ENCODE assay signal across 8 mouse cellular contexts in the genomic region with DNA sequence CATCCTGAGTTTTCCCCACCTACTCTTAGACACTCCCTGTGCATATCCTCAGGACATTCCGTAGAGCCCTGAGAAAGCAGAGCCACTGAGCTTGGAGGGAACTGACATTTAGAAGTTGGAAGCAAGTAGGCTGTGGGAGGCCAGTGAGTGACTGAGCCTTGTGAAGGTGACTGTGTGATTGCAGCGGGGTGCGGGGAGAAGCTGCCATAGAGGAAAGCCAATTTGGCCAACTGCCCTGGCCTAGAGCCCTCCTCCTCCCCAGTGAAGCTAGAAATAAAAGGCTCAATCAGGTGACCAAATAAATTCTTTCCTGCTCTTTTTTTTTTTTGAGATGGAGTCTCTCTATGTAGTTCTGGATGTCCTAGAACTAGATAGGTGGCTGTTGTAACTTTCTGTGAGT. TPM values are rescaled to one million over a fixed set of nuclear protein-coding genes. Genes with fewer than 3 reads are reported as not detected.
A peak's percentile ranks its signal among the peaks of the same experiment; 100 is the strongest.
DNase-seq lines count a peak whose midpoint lies in the region; ATAC-seq and TF ChIP-seq lines count a peak whose summit lies in the region.

No protein-coding gene starts in this region.

- no peak for TF ChIP-seq EP300 in stomach, postnatal 0 days (optimal IDR thresholded peaks at IDR 0.05)

- 43% methylated on average over 3 of the region's 3 CpGs for WGBS in intestine, embryonic 16.5 days
- 73% methylated on average over 3 of the region's 3 CpGs for WGBS in liver, embryonic 13.5 days (ENCODE audit: insufficient replicate concordance)
- WGBS in stomach, postnatal 0 days: 34% methylated on average over 3 of the region's 3 CpGs

- H3K4me2 ChIP-seq in intestine, embryonic 16.5 days (ENCODE audit: low read depth, low read length): peak overlapping the region; percentile 39
- H3K4me2 ChIP-seq in liver, embryonic 13.5 days: peak overlapping the region; percentile 99
- H3K4me2 ChIP-seq in stomach, postnatal 0 days (replicated peaks; ENCODE audit: low read depth): no peak overlapping the region

- TF ChIP-seq CTCF in gastrocnemius, adult 2 months (IDR thresholded peaks at IDR 0.05): no peak
- TF ChIP-seq CTCF in stomach, postnatal 0 days (IDR thresholded peaks at IDR 0.05; ENCODE audit: low read depth): no peak

- peak overlapping the region; percentile 98 for H3K27ac ChIP-seq in gastrocnemius, adult 2 months
- H3K27ac ChIP-seq in intestine, embryonic 16.5 days (ENCODE audit: low read length): peak overlapping the region; percentile 47; the same call in 1 of the 2 replicates
- H3K27ac ChIP-seq in liver, embryonic 13.5 days: peak overlapping the region; percentile 100
- H3K27ac ChIP-seq in stomach, postnatal 0 days (replicated peaks): no peak overlapping the region

- no peaks in the 10 kb centered on the region for H3K27me3 ChIP-seq in intestine, embryonic 16.5 days (replicated peaks; ENCODE audit: control insufficient read depth, insufficient read depth, low read length)
- H3K27me3 ChIP-seq in liver, embryonic 13.5 days: no peaks in the 10 kb centered on the region
- no peaks in the 10 kb centered on the region for H3K27me3 ChIP-seq in stomach, postnatal 0 days (ENCODE audit: control insufficient read depth, insufficient read depth, low read length)

- H3K9me3 ChIP-seq in intestine, embryonic 16.5 days (ENCODE audit: control insufficient read depth, low read length): no peaks in the 10 kb centered on the region
- H3K9me3 ChIP-seq in liver, embryonic 13.5 days (replicated peaks): no peaks in the 10 kb centered on the region
- no peaks in the 10 kb centered on the region for H3K9me3 ChIP-seq in stomach, postnatal 0 days (ENCODE audit: control insufficient read depth, low read length)

- peak; percentile 61 for DNase-seq in Muller cell, postnatal 12 days (ENCODE audit: inconsistent ontology term)
- peak; percentile 93 for DNase-seq in adrenal gland, adult 2 months
- DNase-seq in gastrocnemius, adult 2 months: peak; percentile 92
- DNase-seq in liver, embryonic 13.5 days: peak; percentile 9
- peak; percentile 45 for DNase-seq in stomach, postnatal 0 days (ENCODE audit: low spot score)
- DNase-seq in thymus, adult 18-20 months: no peak
- no peak for DNase-seq in frontal cortex, postnatal 10 days (ENCODE audit: low spot score in 2 of 2)

- H3K4me3 ChIP-seq in gastrocnemius, adult 2 months: peak overlapping the region; percentile 58
- H3K4me3 ChIP-seq in intestine, embryonic 16.5 days (ENCODE audit: low read length): peak overlapping the region; percentile 28
- peak overlapping the region; percentile 97 for H3K4me3 ChIP-seq in liver, embryonic 13.5 days (replicated peaks)
- no peak overlapping the region for H3K4me3 ChIP-seq in stomach, postnatal 0 days (ENCODE audit: low read depth, low read length)

- intact Hi-C loops in gastrocnemius, adult 2 months (cut with DNase I): no loop called here

- no peak for ATAC-seq in intestine, embryonic 16.5 days
- no peak for ATAC-seq in liver, embryonic 13.5 days (ENCODE audit: low read depth)
- ATAC-seq in stomach, postnatal 0 days (ENCODE audit: low FRiP score, low TSS enrichment): no peak

- peaks cover 16% of the 10 kb centered on the region for H3K4me1 ChIP-seq in intestine, embryonic 16.5 days (ENCODE audit: control insufficient read depth, insufficient read depth, low read length)
- H3K4me1 ChIP-seq in liver, embryonic 13.5 days (replicated peaks): peaks cover 78% of the 10 kb centered on the region
- H3K4me1 ChIP-seq in stomach, postnatal 0 days (replicated peaks; ENCODE audit: control insufficient read depth, insufficient read depth): peaks cover 2% of the 10 kb centered on the region

- 0 out of 2 replicates have a peak, but pooled peaks cover 2% of the 10 kb centered on the region for H3K36me3 ChIP-seq in intestine, embryonic 16.5 days (ENCODE audit: control insufficient read depth, insufficient read depth, low read length)
- H3K36me3 ChIP-seq in liver, embryonic 13.5 days: peaks cover 71% of the 10 kb centered on the region
- no peaks in the 10 kb centered on the region for H3K36me3 ChIP-seq in stomach, postnatal 0 days (ENCODE audit: control insufficient read depth, insufficient read depth, low read length)

- H3K9ac ChIP-seq in intestine, embryonic 16.5 days (ENCODE audit: low read depth, low read length): peak overlapping the region; percentile 36
- H3K9ac ChIP-seq in liver, embryonic 13.5 days: peak overlapping the region; percentile 100
- no peak overlapping the region for H3K9ac ChIP-seq in stomach, postnatal 0 days (ENCODE audit: low read length)

RNA-seq across cellular contexts. Expression of a gene that starts 2.6 kb away (rescaled TPM):
- 10 to 100 TPM; 41.6 to 42.4 TPM for total RNA-seq in adrenal gland, adult 2 months (2021)
- 88.1 and 97.1 TPM in 2 replicates for polyA plus RNA-seq in adrenal gland, adult 2 months (2012; rRNA removed)
- total RNA-seq in gastrocnemius, adult 2 months (2021): 10 to 100 TPM; 34.5 to 36.6 TPM
- polyA plus RNA-seq in intestine, embryonic 16.5 days (2015; fragmentation: Nextera tagmentation; extraction: Ambion mirVana): 105 and 126 TPM in 2 replicates
- 184 and 190 TPM in 2 replicates for polyA plus RNA-seq in liver, embryonic 13.5 days (2015; fragmentation: Nextera tagmentation; extraction: Ambion mirVana)
- polyA plus RNA-seq in stomach, postnatal 0 days (2015; fragmentation: Nextera tagmentation; extraction: Ambion mirVana): 10.7 and 12.3 TPM in 2 replicates

RNA-seq across cellular contexts. Expression of a gene that starts 6.9 kb away (rescaled TPM):
- total RNA-seq in adrenal gland, adult 2 months (2021): 10 to 100 TPM; 12.1 to 19.1 TPM
- 20.8 and 23.1 TPM in 2 replicates for polyA plus RNA-seq in adrenal gland, adult 2 months (2012; rRNA removed)
- total RNA-seq in gastrocnemius, adult 2 months (2021): 1 to 10 TPM; 7.7 to 9.1 TPM
- 14.6 and 15.0 TPM in 2 replicates for polyA plus RNA-seq in intestine, embryonic 16.5 days (2015; fragmentation: Nextera tagmentation; extraction: Ambion mirVana)
- polyA plus RNA-seq in liver, embryonic 13.5 days (2015; fragmentation: Nextera tagmentation; extraction: Ambion mirVana): 14.2 and 15.0 TPM in 2 replicates
- 9.0 and 10.3 TPM in 2 replicates for polyA plus RNA-seq in stomach, postnatal 0 days (2015; fragmentation: Nextera tagmentation; extraction: Ambion mirVana)

RNA-seq across cellular contexts. Expression of a gene that starts 44.4 kb away (rescaled TPM):
- total RNA-seq in adrenal gland, adult 2 months (2021): 10 to 100 TPM; 67.1 to 87.0 TPM
- polyA plus RNA-seq in adrenal gland, adult 2 months (2012; rRNA removed): 7.5 and 8.2 TPM in 2 replicates
- 10 to 100 TPM; 35.5 to 45.7 TPM for total RNA-seq in gastrocnemius, adult 2 months (2021)
- 73.7 and 76.8 TPM in 2 replicates for polyA plus RNA-seq in intestine, embryonic 16.5 days (2015; fragmentation: Nextera tagmentation; extraction: Ambion mirVana)
- 57.8 and 62.1 TPM in 2 replicates for polyA plus RNA-seq in liver, embryonic 13.5 days (2015; fragmentation: Nextera tagmentation; extraction: Ambion mirVana)
- polyA plus RNA-seq in stomach, postnatal 0 days (2015; fragmentation: Nextera tagmentation; extraction: Ambion mirVana): 40.6 and 44.5 TPM in 2 replicates

RNA-seq across cellular contexts. Expression of a gene that starts 53.8 kb away (rescaled TPM):
- 10 to 100 TPM in 1 of 2 experiments, 1 to 10 TPM in 1; 9.3 to 13.2 TPM for total RNA-seq in adrenal gland, adult 2 months (2021)
- 11.4 and 12.7 TPM in 2 replicates for polyA plus RNA-seq in adrenal gland, adult 2 months (2012; rRNA removed)
- total RNA-seq in gastrocnemius, adult 2 months (2021): 1 to 10 TPM; 3.1 to 4.6 TPM
- polyA plus RNA-seq in intestine, embryonic 16.5 days (2015; fragmentation: Nextera tagmentation; extraction: Ambion mirVana): 7.5 and 7.8 TPM in 2 replicates
- polyA plus RNA-seq in liver, embryonic 13.5 days (2015; fragmentation: Nextera tagmentation; extraction: Ambion mirVana): 3.4 and 5.2 TPM in 2 replicates
- polyA plus RNA-seq in stomach, postnatal 0 days (2015; fragmentation: Nextera tagmentation; extraction: Ambion mirVana): 5.7 and 7.3 TPM in 2 replicates

RNA-seq across cellular contexts. Expression of a gene that starts 53.9 kb away (rescaled TPM):
- total RNA-seq in adrenal gland, adult 2 months (2021): 10 to 100 TPM in 1 of 2 experiments, 1 to 10 TPM in 1; 6.5 to 10.1 TPM
- polyA plus RNA-seq in adrenal gland, adult 2 months (2012; rRNA removed): 1.2 and 1.9 TPM in 2 replicates
- total RNA-seq in gastrocnemius, adult 2 months (2021): 1 to 10 TPM; 5.1 to 5.3 TPM
- polyA plus RNA-seq in intestine, embryonic 16.5 days (2015; fragmentation: Nextera tagmentation; extraction: Ambion mirVana): 2.7 and 2.9 TPM in 2 replicates
- polyA plus RNA-seq in liver, embryonic 13.5 days (2015; fragmentation: Nextera tagmentation; extraction: Ambion mirVana): 2.3 and 2.5 TPM in 2 replicates
- 1.8 and 2.4 TPM in 2 replicates for polyA plus RNA-seq in stomach, postnatal 0 days (2015; fragmentation: Nextera tagmentation; extraction: Ambion mirVana)

Comparison
In these comparisons a context has a peak if more than half of its experiments do, and no peak if none do; other contexts are left out.
1. DNase-seq: peak in Muller cell, postnatal 12 days (single experiment), adrenal gland, adult 2 months (single experiment), gastrocnemius, adult 2 months (single experiment), liver, embryonic 13.5 days (single experiment) and stomach, postnatal 0 days (single experiment); none in thymus, adult 18-20 months (0 of 2) and frontal cortex, postnatal 10 days (0 of 2).